Mouse (Mus musculus) G1E (cell line): ENCODE measurements at regions not wholly inside any gene's neighbourhood (a gene's known extent, or its start where the extent isn't known, plus 50 kb on each side); places are given as distances from the start of the nearest gene placed in this dataset.
A peak's percentile ranks its signal among the peaks of the same experiment; 100 is the strongest.

ENCODE experiments used
- ATAC-seq: 2 replicates; pipeline ENCODE4 v1.8.0; 2016; ENCODE audit warnings: mild to moderate bottlenecking; ENCODE audit not compliant: insufficient number of reproducible peaks, poor library complexity, low FRiP score, severe bottlenecking; ENCODE audit errors: extremely low read depth
- DNase-seq: peaks from one replicate; pipeline ENCODE4 v3.0.0; 2012; ENCODE audit warnings: low spot score
- H3K27me3 ChIP-seq: 2 replicates; pipeline ENCODE4 v1.6.1; 2012; ENCODE audit warnings: mild to moderate bottlenecking, low read length, inconsistent platforms; ENCODE audit not compliant: insufficient read depth
- H3K36me3 ChIP-seq: replicated peaks from 2 replicates; pipeline ENCODE3; 2012; ENCODE audit warnings: mild to moderate bottlenecking, inconsistent platforms
- H3K4me1 ChIP-seq: 2 replicates; pipeline ENCODE4 v1.6.1; 2012; ENCODE audit warnings: low read depth, low read length, inconsistent platforms, mixed read lengths; ENCODE audit not compliant: insufficient read depth
- H3K4me3 ChIP-seq: 2 replicates; pipeline ENCODE4 v1.5.1; 2012; ENCODE audit warnings: low read depth, mild to moderate bottlenecking, inconsistent platforms, low read length, moderate library complexity, mixed read lengths
- H3K9me3 ChIP-seq: replicated peaks from 2 replicates; pipeline ENCODE4 v1.6.1; 2012; ENCODE audit warnings: inconsistent platforms
- CTCF ChIP-seq: IDR thresholded peaks from 2 replicates; pipeline ENCODE4 v1.5.1; 2012; ENCODE audit warnings: low read depth, low read length, inconsistent platforms, mixed read lengths
- GATA1 ChIP-seq: IDR thresholded peaks from 2 replicates; pipeline ENCODE4 v1.6.1; 2012; ENCODE audit warnings: borderline replicate concordance, low read length, inconsistent platforms, mixed read lengths
- GATA2 ChIP-seq: IDR thresholded peaks from 2 replicates; pipeline ENCODE4 v1.6.1; 2012; ENCODE audit warnings: low read depth, low read length, inconsistent platforms, borderline replicate concordance
- POLR2AphosphoS5 ChIP-seq: IDR thresholded peaks from 2 replicates; pipeline ENCODE4 v1.6.1; 2012; ENCODE audit warnings: low read depth, low read length, inconsistent platforms; ENCODE audit not compliant: insufficient replicate concordance
- TAL1 ChIP-seq: conservative IDR thresholded peaks from 2 replicates; pipeline ENCODE4 v1.6.1; 2012; ENCODE audit warnings: low read depth, low read length, inconsistent platforms, mixed read lengths

DNA sequence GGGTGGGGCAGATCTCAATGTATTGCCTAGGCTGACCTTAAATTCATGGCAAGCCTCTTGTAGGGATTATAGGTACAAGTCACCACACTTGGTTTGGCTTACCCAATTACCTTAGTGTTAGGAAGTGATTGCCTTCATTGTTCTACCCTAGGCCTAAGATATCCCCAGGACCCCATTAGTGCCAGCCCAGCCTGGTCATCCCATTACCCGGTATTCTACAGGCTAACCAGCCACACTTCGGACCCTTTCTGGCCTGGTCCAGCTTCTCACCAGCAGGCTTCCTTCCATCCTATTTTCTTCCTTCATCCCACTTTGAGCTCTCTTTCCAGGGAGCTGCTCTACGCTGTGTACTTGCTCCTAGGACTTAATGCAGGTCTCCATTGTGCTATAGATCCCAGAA is 59.5 kb downstream of the Tex35 start:
- no peak for TF ChIP-seq POLR2AphosphoS5
- TF ChIP-seq GATA2, result no peak
- TF ChIP-seq CTCF, result no peak
- no peak for TF ChIP-seq TAL1
- TF ChIP-seq GATA1, result no peak
- ATAC-seq (no peak), DNase-seq (no peak)
- H3K27me3 ChIP-seq, result peaks cover 13% of the 10 kb centered on the region
- no peak overlapping the region for H3K4me3 ChIP-seq
- H3K9me3 ChIP-seq, result no peaks in the 10 kb centered on the region
- H3K36me3 ChIP-seq, result no peaks in the 10 kb centered on the region
- H3K4me1 ChIP-seq, result peaks cover 44% of the 10 kb centered on the region

DNA sequence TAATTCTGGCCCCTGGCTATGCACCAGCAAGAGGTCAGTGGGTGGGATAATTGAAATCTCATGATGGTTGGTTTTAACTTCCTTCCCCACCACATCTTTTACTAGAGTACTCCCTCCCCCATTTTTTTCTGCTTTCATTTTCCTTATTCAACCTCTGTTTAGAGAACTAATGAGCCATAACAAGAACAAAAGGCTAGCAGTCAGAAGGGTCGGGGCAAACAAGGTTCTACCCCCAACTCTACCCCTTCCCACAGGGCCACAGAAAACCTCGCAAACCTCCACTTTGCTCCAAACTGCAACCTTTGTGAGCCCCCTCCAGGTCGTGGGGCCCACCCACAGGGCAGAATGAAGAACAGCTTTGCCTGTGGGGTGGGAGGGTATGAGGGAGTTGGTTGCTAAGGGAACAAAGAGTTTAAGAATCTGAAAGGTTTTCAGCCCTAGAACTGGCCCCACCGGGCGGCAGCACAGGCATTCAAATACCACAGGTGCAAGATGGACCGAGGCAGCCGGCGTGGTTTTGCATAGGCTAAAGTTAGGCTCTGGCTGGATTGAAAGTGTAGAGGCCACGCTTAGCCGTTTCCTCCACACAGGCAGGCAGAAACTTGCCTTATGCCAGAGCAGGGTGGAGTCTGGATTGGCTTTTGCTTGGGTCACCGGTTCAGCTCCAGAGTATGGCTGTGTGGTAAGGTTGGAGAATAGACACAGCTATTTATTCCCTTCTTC is 60.1 kb downstream of the Tex35 start:
- no peaks in the 10 kb centered on the region for H3K36me3 ChIP-seq
- DNase-seq, result no peak
- peaks cover 40% of the 10 kb centered on the region for H3K4me1 ChIP-seq
- H3K27me3 ChIP-seq, result peaks cover 13% of the 10 kb centered on the region
- no peak for TF ChIP-seq TAL1
- H3K9me3 ChIP-seq, result no peaks in the 10 kb centered on the region
- H3K4me3 ChIP-seq, result no peak overlapping the region
- ATAC-seq, result no peak

- Histone ChIP-seq H3K36me3 (no peaks in the 10 kb centered on the region), H3K4me1 (peaks cover 38% of the 10 kb centered on the region), H3K27me3 (peaks cover 13% of the 10 kb centered on the region), H3K4me3 (no peak overlapping the region), H3K9me3 (no peaks in the 10 kb centered on the region)
- TF ChIP-seq CTCF, result no peak
- TF ChIP-seq TAL1, result no peak
- no peak for TF ChIP-seq GATA2
- no peak for TF ChIP-seq POLR2AphosphoS5
- TF ChIP-seq GATA1, result no peak
- no peak for DNase-seq
- no peak for ATAC-seq
Measured at GRCm38 (mm10) chr1:157047751-157048200, 60.7 kb downstream of the Tex35 start.

GRCm38 (mm10) chr1:157046760-157047182 is 61.7 kb downstream of the Tex35 start:
- no peaks in the 10 kb centered on the region for H3K36me3 ChIP-seq
- no peak for TF ChIP-seq CTCF
- TF ChIP-seq TAL1, result no peak
- TF ChIP-seq GATA1, result no peak
- TF ChIP-seq POLR2AphosphoS5, result no peak
- no peak for TF ChIP-seq GATA2
- ATAC-seq, result no peak
- DNase-seq, result no peak
- H3K27me3 ChIP-seq, result peaks cover 13% of the 10 kb centered on the region
- peaks cover 38% of the 10 kb centered on the region for H3K4me1 ChIP-seq
- H3K9me3 ChIP-seq, result 0 out of 2 replicates have a peak, but pooled peaks cover 2% of the 10 kb centered on the region
- no peak overlapping the region for H3K4me3 ChIP-seq

DNA sequence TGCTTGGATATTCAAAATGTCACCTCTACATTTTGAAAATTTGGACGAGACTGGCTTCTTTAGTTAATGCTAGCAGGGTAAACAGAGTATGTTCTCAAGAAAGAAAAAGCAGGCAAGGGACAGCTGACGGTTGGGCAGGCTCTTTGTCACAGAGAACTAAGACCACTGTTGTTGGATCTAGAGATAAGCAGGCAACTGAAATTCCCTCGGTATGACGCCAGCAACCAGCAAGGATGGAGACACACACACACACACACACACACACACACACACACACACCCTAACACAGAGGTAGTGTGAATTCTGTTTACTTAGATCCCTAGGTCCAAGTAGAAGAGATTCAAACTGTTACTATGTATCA is 68.7 kb downstream of the Tex35 start:
- no peak overlapping the region; the same call in 1 of the 2 replicates for H3K4me3 ChIP-seq
- DNase-seq, result no peak
- H3K36me3 ChIP-seq, result no peaks in the 10 kb centered on the region
- peak; percentile 55 for ATAC-seq
- no peak for TF ChIP-seq GATA2
- no peak for TF ChIP-seq POLR2AphosphoS5
- no peak for TF ChIP-seq TAL1
- no peak for TF ChIP-seq GATA1
- no peak for TF ChIP-seq CTCF
- no peaks in the 10 kb centered on the region for H3K27me3 ChIP-seq
- H3K4me1 ChIP-seq, result peaks cover 27% of the 10 kb centered on the region
- H3K9me3 ChIP-seq, result peaks cover 18% of the 10 kb centered on the region

DNA sequence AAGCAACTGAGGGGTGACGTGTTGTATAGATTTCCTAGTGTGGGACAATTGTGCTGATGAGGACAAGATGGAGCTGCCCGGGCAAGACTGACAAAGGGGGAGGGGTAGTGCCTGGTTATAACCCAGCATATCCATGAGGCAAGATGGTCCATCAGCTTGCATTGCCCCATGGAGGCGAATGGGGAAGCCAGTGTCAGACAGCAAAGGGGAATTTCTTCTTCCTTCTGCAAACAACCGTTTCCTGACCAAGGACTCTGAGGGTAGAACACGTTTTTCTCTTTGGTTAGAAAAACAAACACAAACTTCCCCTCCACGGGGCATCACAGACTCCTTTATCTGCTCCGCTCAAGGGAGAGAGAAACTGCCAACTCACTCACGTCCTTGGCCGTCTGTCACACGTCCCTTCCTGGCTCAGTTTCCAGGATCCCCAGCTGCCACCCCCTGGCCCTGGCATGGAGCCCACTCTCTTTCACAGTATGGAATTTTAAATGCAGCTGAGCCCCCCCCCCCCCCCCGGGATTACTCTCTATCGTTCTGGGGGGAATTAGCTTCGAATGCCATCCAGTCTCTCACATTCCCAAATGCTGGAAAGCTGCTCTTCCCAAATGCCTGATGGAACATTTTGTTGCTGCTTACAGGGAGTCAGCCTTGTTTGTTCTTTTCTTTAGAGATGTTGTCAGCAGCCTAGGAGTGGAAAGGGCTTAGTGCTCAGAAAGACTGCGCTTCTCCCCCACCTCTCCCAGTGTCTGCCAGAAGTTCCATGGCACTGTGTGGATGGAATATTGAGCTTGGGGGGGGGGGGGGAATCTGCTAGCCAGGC is 69.3 kb downstream of the Tex35 start:
- Histone ChIP-seq H3K27me3 (no peaks in the 10 kb centered on the region), H3K9me3 (peaks cover 24% of the 10 kb centered on the region), H3K36me3 (no peaks in the 10 kb centered on the region), H3K4me1 (peaks cover 27% of the 10 kb centered on the region), H3K4me3 (peak overlapping the region; percentile 51; the same call in 1 of the 2 replicates)
- peak; percentile 47 for DNase-seq
- no peak for TF ChIP-seq CTCF
- no peak for TF ChIP-seq GATA1
- TF ChIP-seq GATA2, result no peak
- peak; percentile 80 for ATAC-seq
